Mouse (Mus musculus) stomach, embryonic 15.5 days (tissue): ENCODE data around the gene 1700016H13Rik. TPM values are rescaled to one million over a fixed set of nuclear protein-coding genes. Genes with fewer than 3 reads are reported as not detected.

Experiments used
- ATAC-seq: fragments of 200-750 bp; cut with Nextera tagmentation; 2 replicates; pipeline ENCODE4 v1.8.0; 2017; ENCODE audit warnings: low read depth, moderate number of reproducible peaks, moderate TSS enrichment; ENCODE audit not compliant: insufficient read depth, low FRiP score
- H3K27ac ChIP-seq: fragments of 300-500 bp; sonication (generic); 2 replicates; pipeline ENCODE4 v1.5.1; 2015; ENCODE audit warnings: mild to moderate bottlenecking, inconsistent platforms
- H3K27me3 ChIP-seq: fragments of 300-500 bp; sonication (generic); replicated peaks from 2 replicates; pipeline ENCODE4 v1.6.1; 2015; ENCODE audit warnings: inconsistent platforms
- H3K36me3 ChIP-seq: fragments of 300-500 bp; sonication (generic); 2 replicates; pipeline ENCODE4 v1.6.1; 2015; ENCODE audit warnings: inconsistent platforms
- H3K4me1 ChIP-seq: fragments of 300-500 bp; sonication (generic); 2 replicates; pipeline ENCODE4 v1.6.1; 2015; ENCODE audit warnings: inconsistent platforms
- H3K4me2 ChIP-seq: fragments of 300-500 bp; sonication (generic); 2 replicates; pipeline ENCODE4 v1.6.1; 2015; ENCODE audit warnings: mild to moderate bottlenecking, inconsistent platforms
- H3K4me3 ChIP-seq: fragments of 300-500 bp; sonication (generic); replicated peaks from 2 replicates; pipeline ENCODE4 v1.5.1; 2015; ENCODE audit warnings: inconsistent platforms
- H3K9ac ChIP-seq: fragments of 300-500 bp; sonication (generic); 2 replicates; pipeline ENCODE4 v1.6.1; 2015; ENCODE audit warnings: inconsistent platforms
- H3K9me3 ChIP-seq: fragments of 300-500 bp; sonication (generic); 2 replicates; pipeline ENCODE4 v1.6.1; 2016; ENCODE audit warnings: inconsistent platforms
- WGBS: fragments of 180-500 bp; shearing (Covaris S2); methylation state at CpG from one replicate; pipeline ENCODE4 v1.1.7; 2015; 5-methylcytosine and 5-hydroxymethylcytosine counted together
- polyA plus RNA-seq: library from polyadenylated mRNA; unstranded; fragments of >200 nt; fragmentation: Nextera tagmentation; extraction: Ambion mirVana; gene quantifications from 2 replicates; pipeline ENCODE4 v1.2.1, GENCODE M21; 2015

The 1700016H13Rik gene
- polyA plus RNA-seq, 1 experiment from 2014 or later = 0.21 TPM

- whole genome bisulfite sequencing = 76% methylated on average over 2 of the region's 2 CpGs
- no peak overlapping the region for H3K4me3 ChIP-seq
- H3K36me3 ChIP-seq = no peaks in the 10 kb centered on the region
- ATAC-seq = no peak
- no peaks in the 10 kb centered on the region for H3K27me3 ChIP-seq
- no peak overlapping the region for H3K4me2 ChIP-seq
- H3K27ac ChIP-seq = no peak overlapping the region
- no peaks in the 10 kb centered on the region for H3K4me1 ChIP-seq
- H3K9me3 ChIP-seq = no peaks in the 10 kb centered on the region
- no peak overlapping the region for H3K9ac ChIP-seq
Measured at GRCm38 (mm10) chr5:103665876-103666275, 10.1 kb upstream of the 1700016H13Rik start.

GRCm38 (mm10) chr5:103664932-103665331 lies 9.1 kb upstream of the 1700016H13Rik start:
- Histone ChIP-seq H3K4me2 (no peak overlapping the region), H3K27me3 (no peaks in the 10 kb centered on the region), H3K36me3 (no peaks in the 10 kb centered on the region), H3K9me3 (no peaks in the 10 kb centered on the region), H3K9ac (no peak overlapping the region), H3K4me1 (no peaks in the 10 kb centered on the region), H3K27ac (no peak overlapping the region), H3K4me3 (no peak overlapping the region)
- no peak for ATAC-seq
- WGBS = 73% methylated on average over 9 of the region's 9 CpGs

GRCm38 (mm10) chr5:103659571-103659970 lies 3.8 kb upstream of the 1700016H13Rik start:
- no peak overlapping the region for H3K4me3 ChIP-seq
- no peak for ATAC-seq
- no peaks in the 10 kb centered on the region for H3K27me3 ChIP-seq
- H3K27ac ChIP-seq = no peak overlapping the region
- no peaks in the 10 kb centered on the region for H3K9me3 ChIP-seq
- H3K36me3 ChIP-seq = no peaks in the 10 kb centered on the region
- H3K4me2 ChIP-seq = no peak overlapping the region
- 34% methylated on average over 3 of the region's 3 CpGs for WGBS
- no peak overlapping the region for H3K9ac ChIP-seq
- peaks cover 4% of the 10 kb centered on the region; the same call in 1 of the 2 replicates for H3K4me1 ChIP-seq

GRCm38 (mm10) chr5:103658921-103659320 lies 3.1 kb upstream of the 1700016H13Rik start:
- Histone ChIP-seq H3K9me3 (no peaks in the 10 kb centered on the region), H3K36me3 (no peaks in the 10 kb centered on the region), H3K4me1 (peaks cover 4% of the 10 kb centered on the region; the same call in 1 of the 2 replicates), H3K27ac (no peak overlapping the region), H3K27me3 (no peaks in the 10 kb centered on the region), H3K4me2 (no peak overlapping the region), H3K9ac (no peak overlapping the region), H3K4me3 (no peak overlapping the region)
- no peak for ATAC-seq
- WGBS = 72% methylated on average over 5 of the region's 5 CpGs

GRCm38 (mm10) chr5:103654780-103655179 lies 1.0 kb downstream of the 1700016H13Rik start:
- H3K4me3 ChIP-seq = no peak overlapping the region
- no peak for ATAC-seq
- no peaks in the 10 kb centered on the region for H3K36me3 ChIP-seq
- no peak overlapping the region for H3K27ac ChIP-seq
- no peaks in the 10 kb centered on the region for H3K9me3 ChIP-seq
- no peaks in the 10 kb centered on the region for H3K27me3 ChIP-seq
- H3K9ac ChIP-seq = no peak overlapping the region
- H3K4me2 ChIP-seq = peak overlapping the region; percentile 98
- WGBS = 68% methylated on average over 4 of the region's 4 CpGs
- peaks cover 4% of the 10 kb centered on the region; the same call in 1 of the 2 replicates for H3K4me1 ChIP-seq

GRCm38 (mm10) chr5:103654225-103654624 lies 1.6 kb downstream of the 1700016H13Rik start:
- Histone ChIP-seq H3K9me3 (no peaks in the 10 kb centered on the region), H3K4me1 (peaks cover 4% of the 10 kb centered on the region; the same call in 1 of the 2 replicates), H3K4me3 (no peak overlapping the region), H3K36me3 (no peaks in the 10 kb centered on the region), H3K4me2 (no peak overlapping the region), H3K9ac (no peak overlapping the region), H3K27me3 (no peaks in the 10 kb centered on the region), H3K27ac (no peak overlapping the region)
- WGBS = 34% methylated on average over 6 of the region's 6 CpGs
- no peak for ATAC-seq

- no peaks in the 10 kb centered on the region; the same call in 1 of the 2 replicates for H3K4me1 ChIP-seq
- no peak overlapping the region for H3K4me2 ChIP-seq
- no peak overlapping the region for H3K27ac ChIP-seq
- no peaks in the 10 kb centered on the region for H3K9me3 ChIP-seq
- 82% methylated on average over 3 of the region's 3 CpGs for WGBS
- H3K36me3 ChIP-seq = no peaks in the 10 kb centered on the region
- no peak overlapping the region for H3K4me3 ChIP-seq
- ATAC-seq = no peak
- no peaks in the 10 kb centered on the region for H3K27me3 ChIP-seq
- no peak overlapping the region for H3K9ac ChIP-seq
Measured at GRCm38 (mm10) chr5:103647320-103647719, 8.5 kb downstream of the 1700016H13Rik start.

- H3K4me2 ChIP-seq = no peak overlapping the region
- H3K4me3 ChIP-seq = no peak overlapping the region
- no peaks in the 10 kb centered on the region for H3K36me3 ChIP-seq
- 96% methylated on average over 1 of the region's 1 CpGs for WGBS
- ATAC-seq = no peak
- H3K9me3 ChIP-seq = no peaks in the 10 kb centered on the region
- H3K27ac ChIP-seq = no peak overlapping the region
- no peaks in the 10 kb centered on the region; the same call in 1 of the 2 replicates for H3K4me1 ChIP-seq
- H3K27me3 ChIP-seq = no peaks in the 10 kb centered on the region
- H3K9ac ChIP-seq = no peak overlapping the region
Measured at GRCm38 (mm10) chr5:103644167-103644566, 11.6 kb downstream of the 1700016H13Rik start.

GRCm38 (mm10) chr5:103637162-103637561 lies 18.6 kb downstream of the 1700016H13Rik start:
- Histone ChIP-seq H3K4me3 (no peak overlapping the region), H3K27ac (no peak overlapping the region), H3K36me3 (no peaks in the 10 kb centered on the region), H3K27me3 (no peaks in the 10 kb centered on the region), H3K9ac (no peak overlapping the region), H3K9me3 (no peaks in the 10 kb centered on the region), H3K4me2 (no peak overlapping the region), H3K4me1 (no peaks in the 10 kb centered on the region)
- WGBS = 80% methylated on average over 2 of the region's 2 CpGs
- ATAC-seq = no peak

GRCm38 (mm10) chr5:103629854-103630580 lies 25.8 kb downstream of the 1700016H13Rik start:
- no peak for ATAC-seq
- no peaks in the 10 kb centered on the region for H3K27me3 ChIP-seq
- no peak overlapping the region for H3K4me2 ChIP-seq
- no peak overlapping the region for H3K4me3 ChIP-seq
- no peak overlapping the region for H3K9ac ChIP-seq
- no peaks in the 10 kb centered on the region for H3K36me3 ChIP-seq
- H3K27ac ChIP-seq = peak overlapping the region; percentile 49
- H3K4me1 ChIP-seq = peaks cover 5% of the 10 kb centered on the region; the same call in 1 of the 2 replicates
- WGBS = 64% methylated on average over 9 of the region's 9 CpGs
- no peaks in the 10 kb centered on the region for H3K9me3 ChIP-seq

- Histone ChIP-seq H3K4me3 (no peak within 1 kb of the TSS), H3K27me3 (no peaks in the 10 kb centered on the region), H3K4me1 (peaks cover 5% of the 10 kb centered on the region; the same call in 1 of the 2 replicates), H3K9me3 (no peaks in the 10 kb centered on the region), H3K9ac (no peak within 1 kb of the TSS), H3K4me2 (no peak within 1 kb of the TSS), H3K27ac (peak within 1 kb of the TSS; percentile 49), H3K36me3 (no peaks in the 10 kb centered on the region)
- ATAC-seq = peak; percentile 50
- WGBS = 44% methylated on average over 17 of the region's 17 CpGs
Measured at GRCm38 (mm10) chr5:103629111-103629764, 26.6 kb downstream of the 1700016H13Rik start, which contains the start of gene Slc10a6. Gene Slc10a6, minus strand, starts transcription at chr5:103629403.

GRCm38 (mm10) chr5:103628499-103628898 lies 27.3 kb downstream of the 1700016H13Rik start:
- no peaks in the 10 kb centered on the region for H3K36me3 ChIP-seq
- no peaks in the 10 kb centered on the region for H3K9me3 ChIP-seq
- H3K4me1 ChIP-seq = peaks cover 5% of the 10 kb centered on the region; the same call in 1 of the 2 replicates
- no peak overlapping the region for H3K4me2 ChIP-seq
- no peak for ATAC-seq
- no peak overlapping the region for H3K27ac ChIP-seq
- no peaks in the 10 kb centered on the region for H3K27me3 ChIP-seq
- H3K9ac ChIP-seq = no peak overlapping the region
- no peak overlapping the region for H3K4me3 ChIP-seq
- WGBS = 79% methylated on average over 6 of the region's 6 CpGs
